Mouse (Mus musculus): ENCODE data around the gene Higd2a. TPM values are rescaled to one million over a fixed set of nuclear protein-coding genes. Genes with fewer than 3 reads are reported as not detected.

The Higd2a gene
- polyA plus RNA-seq (2012; rRNA removed; ENCODE audit: low replicate concordance), result 208 and 284 TPM in 2 replicates

GRCm38 (mm10) chr13:54589996-54590951, at the start of gene Higd2a, which contains the start of gene Nop16:
TSS of gene Higd2a (plus strand) at chr13:54590207.
TSS of gene Nop16 (minus strand) at chr13:54590090.

GRCm38 (mm10) chr13:54565201-54565581, 24.8 kb upstream of the Higd2a start, which contains the start of gene 4833439L19Rik:
TSS of gene 4833439L19Rik (minus strand) at chr13:54565435.

GRCm38 (mm10) chr13:54574854-54575481, 15.0 kb upstream of the Higd2a start, which contains the start of gene Arl10:
TSS of gene Arl10 (plus strand) at chr13:54575015.

GRCm38 (mm10) chr13:54610972-54611754, 21.2 kb downstream of the Higd2a start, which contains the start of gene Cltb:
TSS of gene Cltb (minus strand) at chr13:54611344.

GRCm38 (mm10) chr13:54621155-54621932, 31.3 kb downstream of the Higd2a start, which contains the start of gene Faf2:
TSS of gene Faf2 (plus strand) at chr13:54621784.

Other genes starting within 250 kb of the Higd2a start
- gene Cplx2, start 218.9 kb upstream of the Higd2a start, polyA plus RNA-seq (2012; rRNA removed; ENCODE audit: low replicate concordance), result 3.5 and 4.1 TPM in 2 replicates
- 15.6 and 21.2 TPM in 2 replicates for gene Thoc3, start 121.4 kb upstream of the Higd2a start, polyA plus RNA-seq (2012; rRNA removed; ENCODE audit: low replicate concordance)
- 1.9 and 4.9 TPM in 2 replicates for gene Simc1, start 86.4 kb upstream of the Higd2a start, polyA plus RNA-seq (2012; rRNA removed; ENCODE audit: low replicate concordance)
- 110 and 120 TPM in 2 replicates for gene 4833439L19Rik, start 24.8 kb upstream of the Higd2a start, polyA plus RNA-seq (2012; rRNA removed; ENCODE audit: low replicate concordance)
- 5.1 and 9.0 TPM in 2 replicates for gene Arl10, start 15.2 kb upstream of the Higd2a start, polyA plus RNA-seq (2012; rRNA removed; ENCODE audit: low replicate concordance)
- gene Nop16, start 117 bp upstream of the Higd2a start, polyA plus RNA-seq (2012; rRNA removed; ENCODE audit: low replicate concordance), result 1.4 and 1.8 TPM in 2 replicates
- gene Cltb, start 21.1 kb downstream of the Higd2a start, polyA plus RNA-seq (2012; rRNA removed; ENCODE audit: low replicate concordance), result 84.0 and 133 TPM in 2 replicates
- 9.9 and 11.1 TPM in 2 replicates for gene Faf2, start 31.6 kb downstream of the Higd2a start, polyA plus RNA-seq (2012; rRNA removed; ENCODE audit: low replicate concordance)
- gene Rnf44, start 103.7 kb downstream of the Higd2a start, polyA plus RNA-seq (2012; rRNA removed; ENCODE audit: low replicate concordance), result 205 and 292 TPM in 2 replicates
- 371 and 632 TPM in 2 replicates for gene Cdhr2, start 111.3 kb downstream of the Higd2a start, polyA plus RNA-seq (2012; rRNA removed; ENCODE audit: low replicate concordance)
- gene Gprin1, start 159.7 kb downstream of the Higd2a start, polyA plus RNA-seq (2012; rRNA removed; ENCODE audit: low replicate concordance), result 0.38 and 0.39 TPM in 2 replicates
- gene Sncb, start 176.4 kb downstream of the Higd2a start, polyA plus RNA-seq (2012; rRNA removed; ENCODE audit: low replicate concordance), result 0.62 and 1.2 TPM in 2 replicates
- not detected in 2 replicates for gene Eif4e1b, start 193.8 kb downstream of the Higd2a start, polyA plus RNA-seq (2012; rRNA removed; ENCODE audit: low replicate concordance)
- 7.2 and 12.5 TPM in 2 replicates for gene Tspan17, start 199.2 kb downstream of the Higd2a start, polyA plus RNA-seq (2012; rRNA removed; ENCODE audit: low replicate concordance)

Measured in duodenum, adult 2 months (tissue).